Mouse (Mus musculus): ENCODE results near the gene Tpm1. TPM values are rescaled to one million over a fixed set of nuclear protein-coding genes. Genes with fewer than 3 reads are reported as not detected.

Gene Tpm1
- total RNA-seq, 2 experiments from 2014 or later = 18,374 to 28,065 TPM

- H3K27ac ChIP-seq = peak overlapping the region; percentile 81
- DNase-seq = peak; percentile 89
- TF ChIP-seq CTCF (IDR thresholded peaks at IDR 0.05) = no peak
- H3K4me3 ChIP-seq = peak overlapping the region; percentile 65
- intact Hi-C loops (cut with DNase I) = no loop called here
These were observed 36.7 kb downstream of the Tpm1 start for GRCm38 (mm10) chr9:67012470-67012869.

- H3K27ac ChIP-seq = no peak overlapping the region
- no peak for TF ChIP-seq CTCF (IDR thresholded peaks at IDR 0.05)
- DNase-seq = no peak
- intact Hi-C loops (cut with DNase I) = no loop called here
- H3K4me3 ChIP-seq = no peak overlapping the region
These were observed 37.7 kb downstream of the Tpm1 start for GRCm38 (mm10) chr9:67011483-67011882.

- DNase-seq = no peak
- H3K27ac ChIP-seq = no peak overlapping the region
- intact Hi-C loops (cut with DNase I) = no loop called here
- no peak overlapping the region for H3K4me3 ChIP-seq
- no peak for TF ChIP-seq CTCF (IDR thresholded peaks at IDR 0.05)
These were observed 40.4 kb downstream of the Tpm1 start for GRCm38 (mm10) chr9:67008781-67009180.

- TF ChIP-seq CTCF (IDR thresholded peaks at IDR 0.05) = no peak
- no peak overlapping the region for H3K4me3 ChIP-seq
- intact Hi-C loops (cut with DNase I) = no loop called here
These were observed 42.8 kb downstream of the Tpm1 start for GRCm38 (mm10) chr9:67006376-67006775.

GRCm38 (mm10) chr9:67005161-67005742 lies 44.0 kb downstream of the Tpm1 start:
- Histone ChIP-seq H3K27ac (no peak overlapping the region), H3K4me3 (no peak overlapping the region)
- no peak for TF ChIP-seq CTCF (IDR thresholded peaks at IDR 0.05)
- DNase-seq = no peak
- intact Hi-C loops (cut with DNase I) = no loop called here

More at GRCm38 (mm10) chr9:67006376-67006775, 42.8 kb downstream of the Tpm1 start:
- DNase-seq = no peak
- no peak overlapping the region for H3K27ac ChIP-seq

- H3K4me3 ChIP-seq = no peak overlapping the region
- no peak for DNase-seq
- intact Hi-C loops (cut with DNase I) = loop anchor here (5.0 kb wide), 1 partner anchor 209 kb away; no protein-coding TSS in a partner anchor
- no peak for TF ChIP-seq CTCF (IDR thresholded peaks at IDR 0.05)
- no peak overlapping the region for H3K27ac ChIP-seq
These were observed 45.5 kb downstream of the Tpm1 start for GRCm38 (mm10) chr9:67003656-67004055.

GRCm38 (mm10) chr9:67003156-67003555 lies 46.0 kb downstream of the Tpm1 start:
- intact Hi-C loops (cut with DNase I) = loop anchor here (5.0 kb wide), 1 partner anchor 209 kb away; no protein-coding TSS in a partner anchor
- Histone ChIP-seq H3K27ac (no peak overlapping the region), H3K4me3 (no peak overlapping the region)
- no peak for DNase-seq
- TF ChIP-seq CTCF (IDR thresholded peaks at IDR 0.05) = no peak

- no peak for TF ChIP-seq CTCF (IDR thresholded peaks at IDR 0.05)
- intact Hi-C loops (cut with DNase I) = loop anchor here (1.0 to 5.0 kb wide), 3 partner anchors 43 to 273 kb away; no protein-coding TSS in a partner anchor
- no peak for DNase-seq
- Histone ChIP-seq H3K27ac (no peak overlapping the region), H3K4me3 (no peak overlapping the region)
These were observed 47.7 kb downstream of the Tpm1 start for GRCm38 (mm10) chr9:67001506-67001905.

GRCm38 (mm10) chr9:67001050-67001449 lies 48.2 kb downstream of the Tpm1 start:
- H3K4me3 ChIP-seq = no peak overlapping the region
- no peak overlapping the region for H3K27ac ChIP-seq
- peak; percentile 70 for TF ChIP-seq CTCF (IDR thresholded peaks at IDR 0.05)
- peak; percentile 86 for DNase-seq
- intact Hi-C loops (cut with DNase I) = loop anchor here (1.0 to 5.0 kb wide), 3 partner anchors 43 to 274 kb away; no protein-coding TSS in a partner anchor

- TF ChIP-seq CTCF (IDR thresholded peaks at IDR 0.05) = no peak
- no peak for DNase-seq
- intact Hi-C loops (cut with DNase I) = loop anchor here (2.0 to 5.0 kb wide), 2 partner anchors 213 to 275 kb away; no protein-coding TSS in a partner anchor
- H3K4me3 ChIP-seq = no peak overlapping the region
- no peak overlapping the region for H3K27ac ChIP-seq
These were observed 49.5 kb downstream of the Tpm1 start for GRCm38 (mm10) chr9:66999698-67000097.

GRCm38 (mm10) chr9:66991750-66992410 lies 57.3 kb downstream of the Tpm1 start:
- DNase-seq = no peak

GRCm38 (mm10) chr9:66991021-66991749 lies 58.0 kb downstream of the Tpm1 start:
- TF ChIP-seq CTCF (IDR thresholded peaks at IDR 0.05) = no peak
- Histone ChIP-seq H3K4me3 (no peak overlapping the region), H3K27ac (no peak overlapping the region)
- no peak for DNase-seq
- intact Hi-C loops (cut with DNase I) = no loop called here

More at GRCm38 (mm10) chr9:66991750-66992410, 57.3 kb downstream of the Tpm1 start:
- Histone ChIP-seq H3K27ac (no peak overlapping the region), H3K4me3 (no peak overlapping the region)
- TF ChIP-seq CTCF (IDR thresholded peaks at IDR 0.05) = no peak
- intact Hi-C loops (cut with DNase I) = no loop called here

- H3K4me3 ChIP-seq = no peak overlapping the region
- intact Hi-C loops (cut with DNase I) = no loop called here
- no peak for TF ChIP-seq CTCF (IDR thresholded peaks at IDR 0.05)
- no peak overlapping the region for H3K27ac ChIP-seq
- DNase-seq = no peak
These were observed 59.2 kb downstream of the Tpm1 start for GRCm38 (mm10) chr9:66990046-66990445.

Data from gastrocnemius, adult 2 months (tissue).